Mouse (Mus musculus): Measurements from ENCODE around the gene Acsl1. TPM values are rescaled to one million over a fixed set of nuclear protein-coding genes. Genes with fewer than 3 reads are reported as not detected.

Acsl1 gene
- 11.3 and 13.2 TPM in 2 replicates for polyA plus RNA-seq (2012; rRNA removed)

GRCm38 (mm10) chr8:46470792-46471781 is at the start of gene Acsl1:
Gene Acsl1 (plus strand): TSS chr8:46471037.
- Histone ChIP-seq H3K27me3 (ENCODE audit: control insufficient read depth, insufficient read depth, low read length) (no peaks in the 10 kb centered on the region), H3K4me3 (ENCODE audit: extremely low read depth, insufficient read depth, insufficient read length) (peak within 1 kb of the TSS; percentile 93), H3K36me3 (ENCODE audit: control insufficient read depth, insufficient read depth, low read length) (no peaks in the 10 kb centered on the region), H3K4me1 (ENCODE audit: control insufficient read depth, insufficient read depth, insufficient read length) (no peaks in the 10 kb centered on the region; the same call in 1 of the 2 replicates), H3K27ac (ENCODE audit: insufficient read depth, low read length) (peak within 1 kb of the TSS; percentile 69)
- peak; percentile 94 to 100 for DNase-seq (ENCODE audit: low read depth in 1 of 2, low spot score in 2 of 2)
- TF ChIP-seq POLR2A (IDR thresholded peaks at IDR 0.05; ENCODE audit: low read depth, low read length) (peak; percentile 20; the same call in 1 of the 2 replicates), CTCF (IDR thresholded peaks at IDR 0.05; ENCODE audit: extremely low read depth, insufficient read depth, insufficient read length, insufficient replicate concordance) (no peak)
- WGBS = under 1% methylated on average over 88 of the region's 106 CpGs

- TF ChIP-seq CTCF (IDR thresholded peaks at IDR 0.05; ENCODE audit: extremely low read depth, insufficient read depth, insufficient read length, insufficient replicate concordance) (no peak), POLR2A (IDR thresholded peaks at IDR 0.05; ENCODE audit: low read depth, low read length) (no peak)
These were observed 49.3 kb upstream of the Acsl1 start for GRCm38 (mm10) chr8:46421515-46421914.

GRCm38 (mm10) chr8:46427940-46428339 is 42.9 kb upstream of the Acsl1 start:
- TF ChIP-seq POLR2A (IDR thresholded peaks at IDR 0.05; ENCODE audit: low read depth, low read length) (no peak), CTCF (IDR thresholded peaks at IDR 0.05; ENCODE audit: extremely low read depth, insufficient read depth, insufficient read length, insufficient replicate concordance) (no peak)
- H3K4me1 ChIP-seq (ENCODE audit: control insufficient read depth, insufficient read depth, insufficient read length) = no peaks in the 10 kb centered on the region
- no peak overlapping the region for H3K4me3 ChIP-seq (ENCODE audit: extremely low read depth, insufficient read depth, insufficient read length)
- no peaks in the 10 kb centered on the region for H3K27me3 ChIP-seq (ENCODE audit: control insufficient read depth, insufficient read depth, low read length)
- no peak for DNase-seq (ENCODE audit: low read depth in 1 of 2, low spot score in 2 of 2)
- H3K27ac ChIP-seq (ENCODE audit: insufficient read depth, low read length) = no peak overlapping the region
- H3K36me3 ChIP-seq (ENCODE audit: control insufficient read depth, insufficient read depth, low read length) = no peaks in the 10 kb centered on the region

More at GRCm38 (mm10) chr8:46421515-46421914, 49.3 kb upstream of the Acsl1 start:
- Histone ChIP-seq H3K27ac (ENCODE audit: insufficient read depth, low read length) (no peak overlapping the region), H3K36me3 (ENCODE audit: control insufficient read depth, insufficient read depth, low read length) (no peaks in the 10 kb centered on the region), H3K27me3 (ENCODE audit: control insufficient read depth, insufficient read depth, low read length) (no peaks in the 10 kb centered on the region), H3K4me1 (ENCODE audit: control insufficient read depth, insufficient read depth, insufficient read length) (no peaks in the 10 kb centered on the region; the same call in 1 of the 2 replicates), H3K4me3 (ENCODE audit: extremely low read depth, insufficient read depth, insufficient read length) (no peak overlapping the region)
- WGBS = 46% methylated on average over 6 of the region's 6 CpGs
- DNase-seq (ENCODE audit: low read depth in 1 of 2, low spot score in 2 of 2) = no peak

GRCm38 (mm10) chr8:46429871-46430270 is 41.0 kb upstream of the Acsl1 start:
- TF ChIP-seq POLR2A (IDR thresholded peaks at IDR 0.05; ENCODE audit: low read depth, low read length) = no peak
- TF ChIP-seq CTCF (IDR thresholded peaks at IDR 0.05; ENCODE audit: extremely low read depth, insufficient read depth, insufficient read length, insufficient replicate concordance) = no peak
- 73% methylated on average over 7 of the region's 7 CpGs for WGBS
- Histone ChIP-seq H3K4me1 (ENCODE audit: control insufficient read depth, insufficient read depth, insufficient read length) (0 out of 2 replicates have a peak, but pooled peaks cover 3% of the 10 kb centered on the region), H3K4me3 (ENCODE audit: extremely low read depth, insufficient read depth, insufficient read length) (no peak overlapping the region), H3K27ac (ENCODE audit: insufficient read depth, low read length) (no peak overlapping the region), H3K36me3 (ENCODE audit: control insufficient read depth, insufficient read depth, low read length) (no peaks in the 10 kb centered on the region), H3K27me3 (ENCODE audit: control insufficient read depth, insufficient read depth, low read length) (no peaks in the 10 kb centered on the region)
- DNase-seq (ENCODE audit: low read depth in 1 of 2, low spot score in 2 of 2) = no peak

GRCm38 (mm10) chr8:46431921-46432320 is 38.9 kb upstream of the Acsl1 start:
- DNase-seq (ENCODE audit: low read depth in 1 of 2, low spot score in 2 of 2) = no peak
- Histone ChIP-seq H3K27ac (ENCODE audit: insufficient read depth, low read length) (no peak overlapping the region), H3K4me3 (ENCODE audit: extremely low read depth, insufficient read depth, insufficient read length) (no peak overlapping the region), H3K36me3 (ENCODE audit: control insufficient read depth, insufficient read depth, low read length) (no peaks in the 10 kb centered on the region), H3K4me1 (ENCODE audit: control insufficient read depth, insufficient read depth, insufficient read length) (0 out of 2 replicates have a peak, but pooled peaks cover 3% of the 10 kb centered on the region), H3K27me3 (ENCODE audit: control insufficient read depth, insufficient read depth, low read length) (no peaks in the 10 kb centered on the region)
- TF ChIP-seq CTCF (IDR thresholded peaks at IDR 0.05; ENCODE audit: extremely low read depth, insufficient read depth, insufficient read length, insufficient replicate concordance) = no peak
- TF ChIP-seq POLR2A (IDR thresholded peaks at IDR 0.05; ENCODE audit: low read depth, low read length) = no peak
- WGBS = 83% methylated on average over 4 of the region's 4 CpGs

GRCm38 (mm10) chr8:46432581-46432980 is 38.3 kb upstream of the Acsl1 start:
- H3K27me3 ChIP-seq (ENCODE audit: control insufficient read depth, insufficient read depth, low read length) = no peaks in the 10 kb centered on the region
- WGBS = 83% methylated on average over 3 of the region's 3 CpGs
- 0 out of 2 replicates have a peak, but pooled peaks cover 3% of the 10 kb centered on the region for H3K4me1 ChIP-seq (ENCODE audit: control insufficient read depth, insufficient read depth, insufficient read length)
- no peak overlapping the region for H3K4me3 ChIP-seq (ENCODE audit: extremely low read depth, insufficient read depth, insufficient read length)
- TF ChIP-seq POLR2A (IDR thresholded peaks at IDR 0.05; ENCODE audit: low read depth, low read length) (no peak), CTCF (IDR thresholded peaks at IDR 0.05; ENCODE audit: extremely low read depth, insufficient read depth, insufficient read length, insufficient replicate concordance) (no peak)
- no peak overlapping the region for H3K27ac ChIP-seq (ENCODE audit: insufficient read depth, low read length)
- no peaks in the 10 kb centered on the region for H3K36me3 ChIP-seq (ENCODE audit: control insufficient read depth, insufficient read depth, low read length)
- DNase-seq (ENCODE audit: low read depth in 1 of 2, low spot score in 2 of 2) = no peak

All from spleen, adult 2 months (tissue).